8 mouse cellular contexts compared by ENCODE assay signal in the genomic region with DNA sequence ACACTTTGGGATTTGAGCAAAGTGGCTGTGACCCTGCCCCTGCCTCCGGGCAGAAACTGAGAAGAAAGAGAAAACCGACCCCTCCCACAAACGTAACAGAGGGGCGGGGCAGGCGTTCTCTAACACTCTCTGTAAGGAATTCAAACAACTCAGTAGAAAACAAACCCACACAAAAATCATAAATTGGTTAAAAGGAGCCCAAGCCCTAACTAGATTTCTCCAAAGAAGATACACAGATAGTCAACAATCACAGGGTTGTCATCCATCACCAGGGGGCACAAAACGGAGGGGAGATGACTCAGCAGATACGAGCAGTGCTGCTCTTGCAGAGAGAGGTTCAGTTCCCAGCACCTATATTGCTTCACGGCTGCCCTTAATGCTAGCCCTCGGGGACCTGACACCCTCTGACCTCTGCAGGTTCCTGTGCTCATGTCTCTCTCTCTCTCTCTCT.
DNase-seq lines count a peak whose midpoint lies in the region; ATAC-seq lines count a peak whose summit lies in the region.

No protein-coding gene starts in this region.

- peak overlapping the region; percentile 46 for H3K4me3 ChIP-seq in hindbrain, embryonic 10.5 days
- H3K4me3 ChIP-seq in liver, embryonic 15.5 days (replicated peaks) = peak overlapping the region; percentile 32
- peak overlapping the region; percentile 17 for H3K4me3 ChIP-seq in neural tube, embryonic 15.5 days (replicated peaks)

- peak overlapping the region; percentile 50 for H3K27ac ChIP-seq in hindbrain, embryonic 10.5 days
- H3K27ac ChIP-seq in liver, embryonic 15.5 days (replicated peaks) = no peak overlapping the region
- H3K27ac ChIP-seq in neural tube, embryonic 15.5 days (replicated peaks) = no peak overlapping the region

- no peak; the same call in 1 of the 2 replicates for ATAC-seq in liver, embryonic 15.5 days (ENCODE audit: insufficient read depth)
- no peak; the same call in 1 of the 2 replicates for ATAC-seq in neural tube, embryonic 15.5 days (ENCODE audit: low FRiP score)
- no peak for ATAC-seq in activated CD4-positive, CD25-positive, alpha-beta regulatory T cell, adult 4 months

- no peaks in the 10 kb centered on the region for H3K36me3 ChIP-seq in hindbrain, embryonic 10.5 days
- H3K36me3 ChIP-seq in liver, embryonic 15.5 days (replicated peaks) = no peaks in the 10 kb centered on the region
- H3K36me3 ChIP-seq in neural tube, embryonic 15.5 days = no peaks in the 10 kb centered on the region

- H3K9ac ChIP-seq in liver, embryonic 15.5 days = no peak overlapping the region
- H3K9ac ChIP-seq in neural tube, embryonic 15.5 days (replicated peaks) = no peak overlapping the region

- H3K4me1 ChIP-seq in hindbrain, embryonic 10.5 days (replicated peaks) = peaks cover 25% of the 10 kb centered on the region
- peaks cover 10% of the 10 kb centered on the region; the same call in 1 of the 2 replicates for H3K4me1 ChIP-seq in liver, embryonic 15.5 days (replicated peaks)
- no peaks in the 10 kb centered on the region; the same call in 1 of the 2 replicates for H3K4me1 ChIP-seq in neural tube, embryonic 15.5 days

- peak overlapping the region; percentile 52 for H3K4me2 ChIP-seq in liver, embryonic 15.5 days
- peak overlapping the region; percentile 50 for H3K4me2 ChIP-seq in neural tube, embryonic 15.5 days

- 4% methylated on average over 9 of the region's 9 CpGs for WGBS in hindbrain, embryonic 10.5 days
- WGBS in liver, embryonic 15.5 days (ENCODE audit: insufficient replicate concordance) = 0% methylated on average over 9 of the region's 9 CpGs
- 7% methylated on average over 9 of the region's 9 CpGs for WGBS in neural tube, embryonic 15.5 days

- DNase-seq in adrenal gland, adult (ENCODE audit: inconsistent age in 2 of 2, low spot score in 1 of 2) = peak; percentile 34 to 65
- no peak for DNase-seq in adrenal gland, postnatal 25 days
- DNase-seq in c-Kit-positive CD71-positive TER-119-negative erythroid progenitor cells, embryonic 14.5 days (ENCODE audit: low read depth) = peak; percentile 25
- peak; percentile 42 for DNase-seq in hindbrain, embryonic 10.5 days (ENCODE audit: low spot score)
- no peak for DNase-seq in Muller cell, postnatal 12 days (ENCODE audit: inconsistent ontology term)

- no peaks in the 10 kb centered on the region for H3K27me3 ChIP-seq in hindbrain, embryonic 10.5 days (ENCODE audit: insufficient read depth, poor library complexity, severe bottlenecking)
- no peaks in the 10 kb centered on the region for H3K27me3 ChIP-seq in liver, embryonic 15.5 days
- no peaks in the 10 kb centered on the region for H3K27me3 ChIP-seq in neural tube, embryonic 15.5 days (replicated peaks)

- no peaks in the 10 kb centered on the region for H3K9me3 ChIP-seq in hindbrain, embryonic 10.5 days
- no peaks in the 10 kb centered on the region for H3K9me3 ChIP-seq in liver, embryonic 15.5 days (replicated peaks)
- no peaks in the 10 kb centered on the region for H3K9me3 ChIP-seq in neural tube, embryonic 15.5 days (replicated peaks)

Comparison
In these comparisons a context has a peak if more than half of its experiments do, and no peak if none do; other contexts are left out.
1. DNase-seq: peak in adrenal gland, adult (2 of 2), c-Kit-positive CD71-positive TER-119-negative erythroid progenitor cells, embryonic 14.5 days (single experiment) and hindbrain, embryonic 10.5 days (single experiment); none in adrenal gland, postnatal 25 days (single experiment) and Muller cell, postnatal 12 days (single experiment).
2. Peak in every context shown above with its lines, with median percentiles within 50 percentile points of each other: H3K4me3 ChIP-seq.